Mouse (Mus musculus) intestine, embryonic 16.5 days (tissue): ENCODE measurements around the gene Rapgef4. TPM values are rescaled to one million over a fixed set of nuclear protein-coding genes. Genes with fewer than 3 reads are reported as not detected.

Source experiments
- ATAC-seq: fragments of 200-750 bp; cut with Nextera tagmentation; 2 replicates; pipeline ENCODE4 v1.8.0; 2017; ENCODE audit warnings: moderate TSS enrichment, moderate library complexity
- H3K27ac ChIP-seq: fragments of 300-500 bp; sonication (generic); 2 replicates; pipeline ENCODE4 v1.5.1; 2014; ENCODE audit warnings: mild to moderate bottlenecking, low read length
- H3K27me3 ChIP-seq: fragments of 300-500 bp; sonication (generic); replicated peaks from 2 replicates; pipeline ENCODE4 v1.6.1; 2014; ENCODE audit warnings: low read length, control low read depth, mixed read lengths; ENCODE audit not compliant: control insufficient read depth, insufficient read depth
- H3K36me3 ChIP-seq: fragments of 300-500 bp; sonication (generic); 2 replicates; pipeline ENCODE4 v1.6.1; 2014; ENCODE audit warnings: low read length, control low read depth; ENCODE audit not compliant: control insufficient read depth, insufficient read depth
- H3K4me1 ChIP-seq: fragments of 300-500 bp; sonication (generic); 2 replicates; pipeline ENCODE4 v1.6.1; 2014; ENCODE audit warnings: low read length, control low read depth, mixed read lengths; ENCODE audit not compliant: control insufficient read depth, insufficient read depth
- H3K4me2 ChIP-seq: fragments of 300-500 bp; sonication (generic); 2 replicates; pipeline ENCODE4 v1.6.1; 2014; ENCODE audit warnings: low read depth, low read length, control low read depth
- H3K4me3 ChIP-seq: fragments of 300-500 bp; sonication (generic); 2 replicates; pipeline ENCODE4 v1.5.1; 2014; ENCODE audit warnings: mild to moderate bottlenecking, low read length
- H3K9ac ChIP-seq: fragments of 300-500 bp; sonication (generic); 2 replicates; pipeline ENCODE4 v1.6.1; 2014; ENCODE audit warnings: low read depth, low read length
- H3K9me3 ChIP-seq: fragments of 300-500 bp; sonication (generic); 2 replicates; pipeline ENCODE4 v1.6.1; 2016; ENCODE audit warnings: low read length, control low read depth; ENCODE audit not compliant: control insufficient read depth
- WGBS: fragments of 180-500 bp; shearing (Covaris S2); extraction: QIAGEN DNeasy Blood & Tissue Kit; methylation state at CpG from one replicate; pipeline ENCODE4 v1.1.7; 2014; 5-methylcytosine and 5-hydroxymethylcytosine counted together
- polyA plus RNA-seq: library from polyadenylated mRNA; unstranded; fragments of >200 nt; fragmentation: Nextera tagmentation; extraction: Ambion mirVana; gene quantifications from 2 replicates; pipeline ENCODE4 v1.2.1, GENCODE M21; 2015

Gene Rapgef4
- polyA plus RNA-seq, 1 experiment from 2014 or later, result 2.8 TPM

DNA sequence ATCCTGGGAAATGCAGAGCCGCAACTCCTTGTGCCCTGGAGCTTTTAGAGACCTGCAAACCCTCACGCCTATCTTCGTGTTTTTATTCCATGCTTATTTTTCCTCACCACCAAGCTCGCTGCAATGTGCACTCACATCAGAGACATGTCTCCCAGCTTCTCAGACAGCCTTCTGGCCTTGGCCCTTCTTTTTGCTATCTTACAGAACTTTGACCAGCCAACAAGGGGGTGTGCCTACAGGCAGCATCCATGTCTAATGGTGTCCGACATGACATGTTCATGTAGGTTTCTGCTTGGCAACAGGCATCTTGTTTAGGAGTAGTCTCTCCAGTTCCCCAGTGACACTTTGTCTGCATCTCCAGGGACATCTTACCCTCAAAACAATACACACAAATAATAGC is 56.3 kb downstream of the Rapgef4 start:
- H3K9me3 ChIP-seq, result no peaks in the 10 kb centered on the region
- no peak overlapping the region for H3K9ac ChIP-seq
- no peak overlapping the region for H3K27ac ChIP-seq
- H3K27me3 ChIP-seq, result no peaks in the 10 kb centered on the region
- H3K4me2 ChIP-seq, result no peak overlapping the region
- H3K36me3 ChIP-seq, result no peaks in the 10 kb centered on the region
- H3K4me1 ChIP-seq, result no peaks in the 10 kb centered on the region; the same call in 1 of the 2 replicates
- WGBS, result 86% methylated on average over 5 of the region's 5 CpGs
- no peak for ATAC-seq
- H3K4me3 ChIP-seq, result no peak overlapping the region

DNA sequence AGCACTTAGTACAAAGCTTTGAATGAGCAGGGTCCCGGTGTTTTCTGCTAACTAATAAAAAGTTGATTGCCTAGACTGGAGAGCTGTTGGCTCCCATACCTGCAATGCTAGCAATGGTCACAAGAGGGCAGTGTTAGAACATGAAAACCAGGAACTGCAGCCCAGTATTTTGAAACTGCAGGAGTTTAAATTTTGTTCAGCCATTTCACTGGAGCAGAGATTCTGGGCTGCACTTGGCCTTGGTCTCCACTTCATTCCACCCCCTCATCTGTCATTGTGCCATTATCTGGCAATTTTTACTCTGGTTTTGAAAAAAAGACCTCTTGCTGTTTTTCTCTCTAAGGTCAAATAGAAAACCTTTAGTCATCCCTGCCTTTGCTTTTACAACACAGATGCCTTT is 57.2 kb downstream of the Rapgef4 start:
- no peaks in the 10 kb centered on the region for H3K9me3 ChIP-seq
- H3K4me3 ChIP-seq, result no peak overlapping the region
- no peaks in the 10 kb centered on the region for H3K27me3 ChIP-seq
- WGBS, result 7% methylated on average over 1 of the region's 1 CpGs
- no peaks in the 10 kb centered on the region for H3K36me3 ChIP-seq
- no peak for ATAC-seq
- no peak overlapping the region for H3K27ac ChIP-seq
- no peak overlapping the region for H3K4me2 ChIP-seq
- no peaks in the 10 kb centered on the region; the same call in 1 of the 2 replicates for H3K4me1 ChIP-seq
- no peak overlapping the region; the same call in 1 of the 2 replicates for H3K9ac ChIP-seq

DNA sequence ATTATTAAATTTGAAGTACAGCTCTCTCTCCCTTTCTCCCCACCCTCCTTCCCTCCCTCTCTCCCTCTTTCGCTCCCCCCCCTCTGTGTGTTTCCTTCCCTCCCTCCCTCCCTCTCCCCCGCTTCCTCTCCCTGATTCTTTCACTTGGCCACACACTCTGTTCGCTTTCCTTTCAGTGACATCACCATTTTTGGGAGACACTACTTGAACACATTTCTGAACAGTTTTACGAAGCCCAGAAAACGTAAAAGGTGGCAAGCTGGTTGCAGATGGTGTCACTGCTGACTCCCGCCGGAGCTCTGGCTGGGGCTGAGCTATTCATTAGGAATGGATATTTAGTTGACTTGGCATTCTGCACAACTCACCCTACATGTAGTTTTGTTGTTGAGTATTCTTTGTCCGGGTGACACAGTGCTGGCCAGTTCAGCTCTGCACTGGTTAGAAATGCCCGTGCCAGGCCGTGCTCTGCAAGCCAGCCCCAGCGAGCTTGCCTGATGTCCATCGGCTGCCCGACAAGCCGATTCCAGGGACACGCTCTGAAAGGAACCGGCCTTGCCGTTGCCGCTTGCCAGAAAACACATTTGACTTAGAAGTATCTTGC is 57.7 kb downstream of the Rapgef4 start:
- no peaks in the 10 kb centered on the region; the same call in 1 of the 2 replicates for H3K4me1 ChIP-seq
- H3K27me3 ChIP-seq, result no peaks in the 10 kb centered on the region
- H3K27ac ChIP-seq, result no peak overlapping the region
- no peak overlapping the region for H3K4me3 ChIP-seq
- 54% methylated on average over 18 of the region's 18 CpGs for WGBS
- no peaks in the 10 kb centered on the region for H3K36me3 ChIP-seq
- no peak for ATAC-seq
- H3K9ac ChIP-seq, result no peak overlapping the region; the same call in 1 of the 2 replicates
- no peaks in the 10 kb centered on the region for H3K9me3 ChIP-seq
- no peak overlapping the region for H3K4me2 ChIP-seq

DNA sequence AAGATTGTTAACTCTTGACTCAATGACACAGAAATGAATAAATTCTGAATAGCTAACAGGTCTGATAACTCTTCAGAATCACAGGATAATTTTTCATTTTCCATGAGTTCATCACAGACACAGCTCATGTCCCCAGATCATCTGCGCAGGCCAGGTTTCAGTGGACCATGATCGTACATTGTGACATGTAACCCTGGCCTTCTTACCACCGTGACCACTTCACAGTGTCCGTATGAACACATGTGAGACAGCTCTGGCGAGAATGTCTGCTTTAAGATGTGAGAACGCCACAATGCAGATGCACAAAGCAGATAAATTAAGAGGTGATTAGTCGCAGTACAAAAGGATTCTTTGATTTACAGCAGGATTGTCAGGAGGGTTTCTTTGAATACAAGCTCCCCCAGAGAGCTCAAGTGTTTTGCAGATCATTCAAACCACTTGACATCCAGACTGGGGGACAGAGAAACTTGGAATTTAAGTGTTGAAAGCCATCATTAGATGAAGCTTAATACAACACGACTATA is 58.5 kb downstream of the Rapgef4 start:
- WGBS, result 75% methylated on average over 8 of the region's 8 CpGs
- Histone ChIP-seq H3K27ac (no peak overlapping the region), H3K4me3 (no peak overlapping the region), H3K4me2 (no peak overlapping the region), H3K9me3 (no peaks in the 10 kb centered on the region), H3K4me1 (no peaks in the 10 kb centered on the region; the same call in 1 of the 2 replicates), H3K27me3 (no peaks in the 10 kb centered on the region), H3K9ac (no peak overlapping the region), H3K36me3 (no peaks in the 10 kb centered on the region)
- no peak for ATAC-seq

DNA sequence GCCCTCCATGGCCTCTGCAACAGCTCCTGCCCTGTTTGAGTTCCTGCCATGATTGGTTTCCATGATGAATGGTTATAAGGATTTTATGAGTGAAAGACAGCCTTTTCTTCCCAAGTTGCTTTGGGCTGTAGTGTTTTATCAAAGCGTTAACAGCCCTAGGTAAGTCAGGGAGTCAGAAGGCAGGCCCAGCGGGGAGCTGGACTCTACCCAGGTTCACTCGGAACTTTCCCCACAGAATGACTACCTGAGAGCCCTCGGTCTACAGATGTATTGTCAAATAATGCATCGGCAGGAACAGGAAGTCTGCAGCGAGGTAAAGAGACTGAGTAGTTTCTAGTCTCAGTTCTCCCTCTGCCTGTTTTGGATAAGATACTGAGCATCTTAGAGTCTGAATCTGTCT is 60.0 kb downstream of the Rapgef4 start:
- Histone ChIP-seq H3K36me3 (no peaks in the 10 kb centered on the region), H3K27me3 (no peaks in the 10 kb centered on the region), H3K9me3 (no peaks in the 10 kb centered on the region), H3K4me2 (no peak overlapping the region), H3K9ac (no peak overlapping the region), H3K4me1 (no peaks in the 10 kb centered on the region; the same call in 1 of the 2 replicates), H3K4me3 (no peak overlapping the region), H3K27ac (no peak overlapping the region)
- ATAC-seq, result no peak
- WGBS, result 88% methylated on average over 6 of the region's 6 CpGs

DNA sequence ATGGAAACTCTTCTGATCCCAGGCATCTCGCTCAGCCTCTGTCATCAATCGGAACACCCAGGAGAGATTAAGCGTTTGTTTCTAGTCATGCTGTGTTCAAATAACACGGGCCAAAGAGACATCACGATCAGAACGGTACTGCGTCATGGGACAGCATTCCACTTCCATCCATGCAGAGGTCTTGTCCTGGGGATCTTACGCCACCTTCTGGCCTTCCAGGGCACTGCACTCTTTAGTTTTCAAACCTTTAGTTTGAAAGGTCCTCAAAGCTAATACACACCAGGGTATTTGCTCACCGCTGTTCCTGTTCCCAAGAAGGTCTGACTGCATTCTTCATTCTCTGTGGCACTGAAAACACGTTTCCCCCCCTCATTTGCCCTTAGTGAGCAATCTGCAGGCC is 61.1 kb downstream of the Rapgef4 start:
- Histone ChIP-seq H3K9ac (no peak overlapping the region), H3K4me2 (no peak overlapping the region), H3K27ac (no peak overlapping the region), H3K4me3 (no peak overlapping the region), H3K36me3 (no peaks in the 10 kb centered on the region), H3K27me3 (no peaks in the 10 kb centered on the region), H3K9me3 (no peaks in the 10 kb centered on the region), H3K4me1 (no peaks in the 10 kb centered on the region; the same call in 1 of the 2 replicates)
- WGBS, result 88% methylated on average over 10 of the region's 10 CpGs
- ATAC-seq, result no peak

DNA sequence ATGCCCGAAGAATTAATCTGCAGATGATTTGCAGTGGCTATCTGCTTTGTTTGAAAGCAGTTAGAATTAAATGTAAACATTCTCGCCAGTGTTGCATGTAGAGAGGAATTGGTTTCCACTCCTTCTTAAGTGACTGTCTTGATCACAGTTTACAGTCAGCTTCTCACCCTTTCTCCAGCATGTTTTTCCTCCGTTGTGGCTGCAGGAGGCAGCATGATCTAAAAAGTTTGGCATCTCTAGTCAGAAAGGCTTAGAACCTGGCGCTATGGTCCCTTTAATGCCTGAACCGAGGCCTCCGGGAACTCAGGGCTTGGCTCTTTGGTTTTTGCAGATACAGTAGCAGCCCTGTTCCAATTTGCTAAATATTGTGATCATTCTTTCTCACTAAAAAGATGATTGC is 63.2 kb downstream of the Rapgef4 start:
- H3K9ac ChIP-seq, result no peak overlapping the region
- no peaks in the 10 kb centered on the region for H3K9me3 ChIP-seq
- no peak for ATAC-seq
- 26% methylated on average over 6 of the region's 6 CpGs for WGBS
- H3K27me3 ChIP-seq, result no peaks in the 10 kb centered on the region
- H3K27ac ChIP-seq, result no peak overlapping the region
- H3K4me3 ChIP-seq, result no peak overlapping the region
- H3K4me1 ChIP-seq, result no peaks in the 10 kb centered on the region
- H3K36me3 ChIP-seq, result no peaks in the 10 kb centered on the region
- H3K4me2 ChIP-seq, result no peak overlapping the region

DNA sequence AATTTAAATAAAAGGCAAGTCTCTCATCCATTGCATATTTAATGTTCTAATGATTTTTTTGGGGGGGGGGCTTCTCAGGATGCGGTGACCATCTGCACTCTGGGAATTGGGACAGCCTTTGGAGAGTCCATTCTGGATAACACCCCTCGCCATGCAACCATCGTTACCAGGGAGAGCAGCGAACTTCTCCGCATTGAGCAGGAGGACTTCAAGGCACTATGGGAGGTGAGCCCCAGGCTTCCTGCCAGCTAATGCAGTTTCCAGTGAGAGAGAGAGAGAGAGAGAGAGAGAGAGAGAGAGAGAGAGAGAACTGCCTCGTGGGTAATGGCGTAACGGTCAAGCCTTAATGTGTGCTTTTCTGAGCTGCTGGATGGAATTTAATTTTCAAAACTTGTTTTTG is 64.0 kb downstream of the Rapgef4 start:
- no peak overlapping the region for H3K9ac ChIP-seq
- no peak overlapping the region for H3K4me2 ChIP-seq
- no peak for ATAC-seq
- H3K9me3 ChIP-seq, result no peaks in the 10 kb centered on the region
- no peaks in the 10 kb centered on the region for H3K4me1 ChIP-seq
- no peaks in the 10 kb centered on the region for H3K36me3 ChIP-seq
- H3K4me3 ChIP-seq, result no peak overlapping the region
- H3K27ac ChIP-seq, result no peak overlapping the region
- 86% methylated on average over 8 of the region's 8 CpGs for WGBS
- no peaks in the 10 kb centered on the region for H3K27me3 ChIP-seq

DNA sequence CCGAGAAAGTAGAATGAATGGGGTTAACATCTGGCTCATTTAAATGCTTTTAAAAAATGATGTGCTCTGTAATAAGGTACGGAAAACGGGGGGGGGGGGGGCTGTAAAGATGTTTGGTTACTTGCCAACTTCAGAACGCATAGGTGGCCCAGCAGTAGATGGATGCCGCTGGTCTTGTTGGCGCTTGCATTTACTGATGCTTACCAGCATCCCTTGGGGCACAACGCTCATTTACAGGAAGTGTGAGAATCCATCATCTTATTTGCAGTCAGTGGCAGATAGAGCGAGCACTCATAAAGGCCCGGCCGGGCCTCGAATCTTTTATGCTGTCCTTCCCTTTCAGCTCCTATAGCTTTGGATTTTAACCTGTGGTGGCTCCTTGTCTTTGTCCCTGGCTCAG is 64.6 kb downstream of the Rapgef4 start:
- no peak for ATAC-seq
- no peak overlapping the region for H3K4me2 ChIP-seq
- no peaks in the 10 kb centered on the region for H3K36me3 ChIP-seq
- H3K27ac ChIP-seq, result no peak overlapping the region
- WGBS, result 63% methylated on average over 11 of the region's 11 CpGs
- no peaks in the 10 kb centered on the region for H3K4me1 ChIP-seq
- H3K9ac ChIP-seq, result no peak overlapping the region
- H3K27me3 ChIP-seq, result no peaks in the 10 kb centered on the region
- H3K4me3 ChIP-seq, result no peak overlapping the region
- H3K9me3 ChIP-seq, result no peaks in the 10 kb centered on the region

DNA sequence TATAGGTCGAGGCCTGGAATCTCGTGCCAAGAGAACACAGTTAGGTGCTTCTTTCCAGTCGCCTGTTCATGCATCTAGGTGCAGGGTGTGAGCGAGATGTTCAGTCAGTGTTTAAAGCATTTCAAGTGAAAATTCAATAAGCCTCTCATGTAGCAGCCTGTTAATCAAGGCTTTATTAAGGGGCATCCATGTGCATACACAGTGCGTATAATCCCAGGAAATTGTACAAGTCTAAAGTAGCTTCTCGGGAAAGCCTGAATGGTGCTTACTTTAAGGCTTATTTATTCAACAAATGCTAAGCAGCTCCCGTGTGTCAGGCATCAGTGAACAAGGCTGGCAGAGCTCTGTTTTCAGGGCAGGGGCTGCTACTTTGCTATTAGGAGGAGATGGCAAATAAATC is 69.4 kb downstream of the Rapgef4 start:
- no peak for ATAC-seq
- Histone ChIP-seq H3K9ac (no peak overlapping the region), H3K27ac (no peak overlapping the region), H3K4me2 (no peak overlapping the region), H3K4me3 (no peak overlapping the region), H3K9me3 (no peaks in the 10 kb centered on the region), H3K36me3 (no peaks in the 10 kb centered on the region), H3K4me1 (peaks cover 3% of the 10 kb centered on the region; the same call in 1 of the 2 replicates), H3K27me3 (no peaks in the 10 kb centered on the region)
- WGBS, result 60% methylated on average over 7 of the region's 7 CpGs
